Mouse (Mus musculus): Measurements from ENCODE around the gene Hbq1a. TPM values are rescaled to one million over a fixed set of nuclear protein-coding genes. Genes with fewer than 3 reads are reported as not detected.
A peak's percentile ranks its signal among the peaks of the same experiment; 100 is the strongest.
"Not testable (repeated sequence)": the region's sequence is repeated elsewhere in the genome, so short reads cannot be mapped to it uniquely, and the experiment has no call there.

The Hbq1a gene
- 0.45 and 0.83 TPM in 2 replicates for polyA plus RNA-seq (2014; fragmentation: Nextera tagmentation; extraction: Ambion mirVana)

GRCm38 (mm10) chr11:32299865-32300264 lies at the start of gene Hbq1a:
Hbq1a (plus strand) TSS chr11:32300069.
- 5% methylated on average over 16 of the region's 16 CpGs for WGBS
- H3K9me3 ChIP-seq (ENCODE audit: low read depth, low read length); H3K27ac ChIP-seq (ENCODE audit: low read depth); H3K4me1 ChIP-seq (ENCODE audit: insufficient read depth); H3K36me3 ChIP-seq (ENCODE audit: insufficient read depth); H3K9ac ChIP-seq; H3K4me3 ChIP-seq (ENCODE audit: low read depth, low read length); H3K27me3 ChIP-seq (ENCODE audit: insufficient read depth, low read length): not testable (repeated sequence)
- TF ChIP-seq CTCF (IDR thresholded peaks at IDR 0.05; ENCODE audit: low read depth) = peak; percentile 87
- ATAC-seq (ENCODE audit: insufficient read depth) (peak; percentile 37; the same call in 1 of the 2 replicates), DNase-seq (peak; percentile 74)
- H3K4me2 ChIP-seq = peak within 1 kb of the TSS; percentile 49

DNA sequence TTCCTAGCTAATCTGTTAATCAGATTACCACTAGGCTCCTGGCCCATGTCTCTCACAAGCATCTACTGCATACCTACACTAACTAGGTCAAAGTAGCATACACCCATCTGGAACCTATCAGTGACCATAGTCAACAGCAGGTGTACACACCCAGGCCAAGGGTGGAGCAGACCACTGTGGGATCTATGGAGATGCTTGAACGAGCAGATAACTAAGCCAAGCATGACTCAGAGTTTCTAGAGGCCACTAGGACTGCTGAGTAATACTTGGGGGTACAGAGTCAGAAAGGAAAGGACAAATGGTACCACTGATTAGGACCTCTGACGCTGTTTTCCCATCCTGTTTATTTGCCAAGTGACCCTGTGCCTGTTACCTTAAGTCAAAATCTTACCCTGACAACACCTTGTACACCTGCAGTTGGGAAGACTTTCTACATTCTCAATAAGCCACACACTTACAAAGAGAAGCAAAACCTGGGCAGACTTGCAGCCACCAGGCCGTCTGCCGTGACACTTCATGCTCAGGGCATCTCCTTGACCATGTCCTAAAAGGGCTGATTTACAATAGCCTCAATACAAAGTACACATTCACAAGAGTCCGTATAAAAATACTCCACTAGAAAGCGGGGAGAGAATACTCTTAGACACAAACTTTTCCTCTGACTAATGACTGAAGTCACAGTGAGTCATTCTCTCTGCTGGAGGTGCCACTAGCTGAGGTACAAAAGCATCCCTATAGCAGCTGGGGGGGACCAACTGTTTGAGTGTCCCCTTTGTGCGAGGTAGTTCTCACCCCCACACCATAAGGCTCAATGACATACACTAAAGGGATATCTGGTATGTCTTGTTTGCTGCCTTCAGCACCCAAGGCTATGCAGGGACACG lies 48.7 kb upstream of the Hbq1a start:
- DNase-seq (no peak), ATAC-seq (ENCODE audit: insufficient read depth) (peak; percentile 58)
- Histone ChIP-seq H3K27ac (ENCODE audit: low read depth) (no peak overlapping the region), H3K9me3 (ENCODE audit: low read depth, low read length) (no peaks in the 10 kb centered on the region), H3K27me3 (ENCODE audit: insufficient read depth, low read length) (no peaks in the 10 kb centered on the region), H3K36me3 (ENCODE audit: insufficient read depth) (peaks cover 65% of the 10 kb centered on the region), H3K9ac (no peak overlapping the region), H3K4me1 (ENCODE audit: insufficient read depth) (no peaks in the 10 kb centered on the region), H3K4me3 (ENCODE audit: low read depth, low read length) (no peak overlapping the region), H3K4me2 (no peak overlapping the region)
- WGBS = 80% methylated on average over 8 of the region's 8 CpGs
- no peak for TF ChIP-seq CTCF (IDR thresholded peaks at IDR 0.05; ENCODE audit: low read depth)

- no peaks in the 10 kb centered on the region for H3K27me3 ChIP-seq (ENCODE audit: insufficient read depth, low read length)
- no peak overlapping the region for H3K4me3 ChIP-seq (ENCODE audit: low read depth, low read length)
- ATAC-seq (ENCODE audit: insufficient read depth) (no peak), DNase-seq (no peak)
- peaks cover 49% of the 10 kb centered on the region for H3K36me3 ChIP-seq (ENCODE audit: insufficient read depth)
- no peak overlapping the region for H3K27ac ChIP-seq (ENCODE audit: low read depth)
- 96% methylated on average over 1 of the region's 1 CpGs for WGBS
- TF ChIP-seq CTCF (IDR thresholded peaks at IDR 0.05; ENCODE audit: low read depth) = no peak
- no peaks in the 10 kb centered on the region for H3K4me1 ChIP-seq (ENCODE audit: insufficient read depth)
- H3K9ac ChIP-seq = no peak overlapping the region
- H3K9me3 ChIP-seq (ENCODE audit: low read depth, low read length) = no peaks in the 10 kb centered on the region
- H3K4me2 ChIP-seq = no peak overlapping the region
These were observed 46.7 kb upstream of the Hbq1a start for GRCm38 (mm10) chr11:32253121-32253520.

DNA sequence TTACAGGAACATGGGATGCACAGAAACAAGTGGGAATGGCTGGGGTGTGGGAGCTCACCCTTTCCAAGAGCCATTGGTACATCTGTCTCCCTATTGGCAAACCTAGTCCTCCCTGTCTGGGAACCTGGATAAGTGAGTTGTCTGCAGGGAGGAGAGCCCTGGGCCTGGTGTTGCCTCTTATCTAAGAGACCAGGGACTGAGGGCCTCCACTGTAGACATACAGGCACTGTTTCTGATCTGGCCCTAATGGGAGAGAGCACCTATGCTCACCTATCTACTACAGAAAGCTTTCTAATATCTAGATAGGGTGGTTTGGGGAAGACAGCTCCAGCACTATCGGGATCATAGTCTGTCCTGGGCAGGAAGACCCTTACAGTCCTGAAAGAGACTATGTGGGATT lies 43.7 kb upstream of the Hbq1a start:
- Histone ChIP-seq H3K27me3 (ENCODE audit: insufficient read depth, low read length) (no peaks in the 10 kb centered on the region), H3K4me1 (ENCODE audit: insufficient read depth) (no peaks in the 10 kb centered on the region), H3K9ac (no peak overlapping the region), H3K4me3 (ENCODE audit: low read depth, low read length) (no peak overlapping the region), H3K27ac (ENCODE audit: low read depth) (peak overlapping the region; percentile 51; the same call in 1 of the 2 replicates), H3K36me3 (ENCODE audit: insufficient read depth) (peaks cover 41% of the 10 kb centered on the region), H3K9me3 (ENCODE audit: low read depth, low read length) (no peaks in the 10 kb centered on the region), H3K4me2 (no peak overlapping the region)
- TF ChIP-seq CTCF (IDR thresholded peaks at IDR 0.05; ENCODE audit: low read depth) = no peak
- ATAC-seq (ENCODE audit: insufficient read depth) (no peak; the same call in 1 of the 2 replicates), DNase-seq (no peak)
- 89% methylated on average over 1 of the region's 1 CpGs for WGBS

- Histone ChIP-seq H3K4me2 (no peak overlapping the region), H3K9ac (no peak overlapping the region), H3K4me1 (ENCODE audit: insufficient read depth) (no peaks in the 10 kb centered on the region), H3K27me3 (ENCODE audit: insufficient read depth, low read length) (no peaks in the 10 kb centered on the region), H3K9me3 (ENCODE audit: low read depth, low read length) (no peaks in the 10 kb centered on the region), H3K4me3 (ENCODE audit: low read depth, low read length) (no peak overlapping the region), H3K27ac (ENCODE audit: low read depth) (peak overlapping the region; percentile 51), H3K36me3 (ENCODE audit: insufficient read depth) (peaks cover 43% of the 10 kb centered on the region)
- DNase-seq (no peak), ATAC-seq (ENCODE audit: insufficient read depth) (no peak)
- 82% methylated on average over 3 of the region's 3 CpGs for WGBS
- TF ChIP-seq CTCF (IDR thresholded peaks at IDR 0.05; ENCODE audit: low read depth) = no peak
These were observed 43.3 kb upstream of the Hbq1a start for GRCm38 (mm10) chr11:32256566-32256965.

- WGBS = 58% methylated on average over 10 of the region's 10 CpGs
- ATAC-seq (ENCODE audit: insufficient read depth) = no peak
These were observed 37.0 kb upstream of the Hbq1a start for GRCm38 (mm10) chr11:32262674-32263415.

More at GRCm38 (mm10) chr11:32262674-32263415, 37.0 kb upstream of the Hbq1a start:
- H3K4me1 ChIP-seq (ENCODE audit: insufficient read depth) = no peaks in the 10 kb centered on the region
- no peak overlapping the region for H3K4me2 ChIP-seq
- H3K9me3 ChIP-seq (ENCODE audit: low read depth, low read length) = no peaks in the 10 kb centered on the region
- no peak for DNase-seq
- H3K27ac ChIP-seq (ENCODE audit: low read depth) = no peak overlapping the region
- no peaks in the 10 kb centered on the region for H3K27me3 ChIP-seq (ENCODE audit: insufficient read depth, low read length)
- TF ChIP-seq CTCF (IDR thresholded peaks at IDR 0.05; ENCODE audit: low read depth) = no peak
- peaks cover 24% of the 10 kb centered on the region for H3K36me3 ChIP-seq (ENCODE audit: insufficient read depth)
- no peak overlapping the region for H3K9ac ChIP-seq
- H3K4me3 ChIP-seq (ENCODE audit: low read depth, low read length) = no peak overlapping the region

Measured in lung, embryonic 14.5 days (tissue).